Mouse (Mus musculus) cerebellum, postnatal 25 days (tissue): ENCODE measurements around the gene Casp8.
"Not testable (repeated sequence)": the region's sequence is repeated elsewhere in the genome, so short reads cannot be mapped to it uniquely, and the experiment has no call there.

Experiments used
- DNase-seq, 2 experiments: peaks; one replicate each; pipeline ENCODE4 v3.0.0; 2021; ENCODE audit warnings: mixed read lengths in 2 of 2

Casp8 gene

GRCm38 (mm10) chr1:58795291-58796058, at the start of gene Casp8:
Gene Casp8 (plus strand): TSS chr1:58795374.
- peak; percentile 8 to 25 for DNase-seq

DNA sequence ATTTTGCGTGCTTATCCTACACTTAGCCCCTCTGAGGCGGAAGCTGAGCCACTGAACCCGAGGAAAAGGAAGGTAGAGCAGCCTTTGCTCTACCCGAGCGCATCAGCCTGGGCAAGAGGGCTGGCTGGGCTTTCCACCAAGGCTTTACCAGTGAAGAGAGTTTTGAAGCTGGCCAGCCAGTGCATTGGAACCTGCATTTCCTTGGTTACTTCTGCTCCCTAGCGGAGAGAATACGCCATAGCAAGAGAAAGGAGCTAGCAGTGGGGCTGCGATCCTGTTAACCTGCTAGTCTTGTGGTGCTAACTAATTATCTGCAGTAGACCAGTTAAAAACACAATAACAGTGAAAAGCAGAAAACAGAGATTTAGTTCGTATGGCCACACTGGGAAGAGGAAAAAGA, 48.3 kb upstream of the Casp8 start:
- DNase-seq, result peak; percentile 70 to 79

- DNase-seq, result no peak
Measured at GRCm38 (mm10) chr1:58759451-58759850, 35.7 kb upstream of the Casp8 start.

DNA sequence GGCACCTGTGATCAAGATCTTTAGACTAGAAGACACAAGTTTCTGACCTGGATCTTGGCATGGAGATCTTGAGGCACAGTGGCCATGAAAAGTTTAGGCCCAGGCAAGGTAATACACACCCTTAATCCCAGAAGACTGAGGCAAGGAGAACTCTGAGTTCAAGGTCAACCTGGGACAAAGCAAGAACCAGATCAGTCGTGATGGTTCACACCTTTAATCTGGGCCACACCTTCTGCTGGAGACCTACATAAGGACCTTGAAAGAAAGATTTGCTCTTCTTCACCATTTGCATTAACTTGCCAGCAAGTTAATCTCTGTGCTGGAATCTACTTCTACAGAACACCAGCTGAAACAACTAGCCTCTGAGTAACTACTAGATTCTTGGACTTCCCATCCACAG, 34.6 kb upstream of the Casp8 start:
- no peak for DNase-seq

GRCm38 (mm10) chr1:58761391-58762275, 33.5 kb upstream of the Casp8 start:
- not testable (repeated sequence) for DNase-seq

DNA sequence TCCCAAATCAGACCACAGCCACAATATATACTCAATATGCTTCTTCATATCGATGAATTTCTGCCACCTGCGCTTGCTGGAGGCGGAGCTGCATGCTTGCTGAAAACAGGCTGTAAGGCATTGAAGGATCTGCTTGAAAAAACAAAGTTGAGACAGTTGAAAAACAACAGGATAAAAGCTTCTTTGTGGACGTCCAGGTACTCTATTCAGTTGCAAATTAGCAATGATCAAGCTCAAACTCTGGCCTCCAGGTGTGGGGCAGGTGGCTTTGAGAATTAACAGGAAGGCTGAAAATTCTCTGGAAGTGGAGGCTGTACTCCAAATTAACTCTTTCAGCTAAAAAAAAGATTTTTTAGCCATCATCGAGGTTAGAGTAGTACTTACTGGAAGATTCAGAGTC, 32.6 kb upstream of the Casp8 start:
- no peak for DNase-seq

- DNase-seq, result not testable (repeated sequence)
Measured at GRCm38 (mm10) chr1:58766446-58766845, 28.7 kb upstream of the Casp8 start.

DNA sequence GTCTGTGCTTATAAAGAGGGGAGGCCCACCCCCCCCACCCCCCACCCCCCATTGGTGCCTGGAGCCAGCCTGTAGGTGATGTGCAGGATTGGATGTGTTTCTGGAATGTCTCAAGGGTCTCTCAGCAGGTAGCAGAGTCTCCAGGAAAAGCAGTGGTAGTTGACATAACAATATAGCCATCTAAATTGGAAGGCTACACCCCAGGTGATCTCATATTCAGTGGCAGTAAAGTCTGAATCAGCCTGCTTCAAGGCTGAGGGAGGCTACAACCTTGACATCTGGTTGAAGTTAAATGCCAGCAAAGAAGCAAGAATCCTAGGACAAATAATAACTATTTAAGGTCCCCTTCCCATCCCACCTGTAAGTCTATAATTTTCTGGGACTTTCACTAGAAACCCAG, 26.0 kb upstream of the Casp8 start:
- DNase-seq, result no peak

DNA sequence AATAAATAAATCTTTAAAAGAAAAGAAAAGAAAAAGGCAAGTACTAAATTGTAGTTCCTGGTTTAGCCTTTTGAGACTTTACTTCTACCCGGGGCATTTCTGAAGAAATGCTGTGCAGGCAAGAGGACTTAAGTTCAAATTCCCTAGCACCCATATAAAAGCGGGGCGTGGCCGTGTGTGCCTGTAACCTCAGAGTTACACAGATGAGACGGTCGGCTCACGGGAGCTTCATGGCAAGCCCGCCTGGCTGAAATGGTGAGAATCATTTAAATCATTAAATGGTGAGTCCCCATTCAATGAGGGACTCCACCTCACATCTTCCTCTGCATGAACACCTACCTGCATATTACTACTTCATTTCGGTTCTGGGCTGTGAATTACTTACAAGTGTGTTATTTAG, 25.5 kb upstream of the Casp8 start:
- DNase-seq, result no peak

GRCm38 (mm10) chr1:58770111-58770720, 25.0 kb upstream of the Casp8 start:
- peak; percentile 22 to 63 for DNase-seq

- no peak for DNase-seq
Measured at GRCm38 (mm10) chr1:58772084-58772483, 23.1 kb upstream of the Casp8 start.

DNA sequence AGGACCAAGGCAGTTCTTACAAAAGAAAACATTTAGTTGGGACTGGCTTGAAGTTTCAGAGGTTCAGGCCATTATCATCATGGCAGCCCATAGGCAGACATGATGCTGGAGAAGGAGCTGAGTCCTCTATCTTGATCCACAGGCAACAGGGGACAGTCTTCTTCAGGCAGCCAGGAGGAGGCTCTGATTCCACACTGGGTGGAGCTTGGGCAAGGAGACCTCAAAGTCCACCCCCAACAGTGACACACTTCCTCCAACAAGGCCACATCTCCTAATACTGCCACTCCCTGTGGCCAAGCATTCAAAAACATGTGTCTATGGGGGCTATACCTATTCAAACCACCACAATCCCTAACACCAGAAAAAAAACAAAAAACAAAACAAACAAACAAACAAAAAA, 21.9 kb upstream of the Casp8 start:
- no peak for DNase-seq

DNA sequence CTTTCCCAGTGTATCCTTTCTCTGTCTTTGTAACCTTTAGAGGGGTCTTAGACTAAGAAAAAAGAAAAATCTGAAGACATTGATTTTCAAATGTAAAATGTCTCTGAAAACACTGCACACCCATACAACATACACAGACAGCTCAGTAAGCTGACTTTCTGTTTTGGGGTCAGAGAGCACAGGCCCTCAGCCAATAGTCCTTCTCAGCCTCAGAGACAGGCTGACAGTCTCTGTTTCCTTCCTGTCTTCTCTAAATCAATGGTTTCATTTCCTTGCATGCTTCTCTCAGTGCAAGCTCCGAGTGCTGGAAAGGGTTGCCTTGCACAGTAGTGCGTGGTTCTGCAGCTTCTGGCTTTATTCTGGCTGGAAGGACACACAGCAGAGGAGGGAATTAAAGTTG, 21.3 kb upstream of the Casp8 start:
- no peak for DNase-seq

DNA sequence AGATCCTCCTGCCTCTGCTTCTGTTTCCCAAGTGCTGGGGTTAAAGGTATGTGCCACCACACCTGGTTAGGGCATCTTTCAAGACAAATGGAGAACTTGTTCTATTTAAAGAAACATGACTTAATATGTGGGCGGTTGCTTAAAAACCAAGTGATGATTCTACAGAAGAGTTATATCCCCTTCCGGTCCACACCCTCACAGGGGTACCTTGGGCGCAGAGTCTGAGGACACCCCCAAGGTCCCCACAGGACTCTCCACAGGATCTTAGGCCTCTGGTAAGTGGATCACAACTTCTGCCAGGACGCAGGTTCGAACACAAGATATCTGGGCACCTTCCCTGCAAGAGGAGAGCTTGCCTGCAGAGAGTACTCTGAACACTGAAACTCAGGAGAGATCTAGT, 19.8 kb upstream of the Casp8 start:
- DNase-seq, result no peak

- DNase-seq, result no peak
Measured at GRCm38 (mm10) chr1:58777583-58777982, 17.6 kb upstream of the Casp8 start.

- no peak for DNase-seq
Measured at GRCm38 (mm10) chr1:58778226-58778625, 16.9 kb upstream of the Casp8 start.

DNA sequence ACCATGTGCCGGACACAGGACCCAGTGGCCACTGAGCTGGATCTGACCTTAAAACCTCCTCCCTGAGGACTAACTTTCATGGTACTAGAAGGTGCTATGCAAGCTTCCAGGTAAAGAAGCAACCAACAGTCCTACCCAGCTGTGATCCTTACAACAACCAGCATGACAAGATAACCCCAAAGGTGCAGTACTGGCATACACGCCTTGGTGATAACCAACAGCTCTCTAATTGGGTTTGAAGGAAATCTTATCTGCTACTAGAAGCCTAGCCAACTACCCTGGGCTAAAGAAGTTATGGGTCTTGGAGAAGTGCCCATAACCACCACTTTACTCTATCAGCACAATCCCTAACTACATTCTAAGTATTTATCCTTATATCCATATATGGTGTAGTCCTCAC, 8.9 kb upstream of the Casp8 start:
- no peak for DNase-seq

DNA sequence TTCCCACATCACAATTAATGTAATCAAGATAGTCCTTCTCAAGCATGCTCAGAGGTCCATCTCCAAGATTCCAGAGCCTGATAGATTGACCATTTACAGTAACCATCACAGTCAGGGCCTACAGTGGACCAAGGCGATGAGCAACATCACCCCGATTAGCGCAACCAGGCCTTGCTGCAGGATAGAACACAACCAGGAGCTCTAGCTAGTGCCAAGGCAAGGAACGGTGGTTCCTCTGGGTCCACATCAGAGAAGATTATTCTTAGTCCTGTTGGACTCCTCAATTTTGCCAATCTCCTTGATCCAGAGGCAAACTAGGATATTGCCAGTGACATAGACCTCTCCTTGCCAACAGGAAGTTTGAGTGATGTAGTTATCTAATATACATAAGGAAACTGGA, 6.8 kb upstream of the Casp8 start:
- no peak for DNase-seq

DNA sequence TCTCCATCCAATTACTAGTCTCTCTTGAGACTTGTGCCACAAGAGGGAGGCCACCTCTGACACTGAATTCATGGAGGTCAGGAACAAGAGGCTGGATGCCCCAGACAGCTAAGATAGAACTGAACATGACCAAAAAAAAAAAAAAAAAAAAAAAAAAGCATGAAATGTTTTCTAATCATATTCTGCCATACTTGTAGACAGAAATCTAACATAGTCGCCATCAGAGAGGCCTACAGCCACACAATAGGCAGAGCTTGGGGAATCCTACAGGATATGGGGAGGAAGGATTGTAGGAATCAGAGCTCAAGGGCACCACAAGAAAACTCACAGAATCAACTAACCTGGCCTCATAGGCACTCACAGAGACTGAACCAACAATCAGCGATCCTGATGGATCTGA, 469 bp upstream of the Casp8 start:
- DNase-seq, result no peak

DNA sequence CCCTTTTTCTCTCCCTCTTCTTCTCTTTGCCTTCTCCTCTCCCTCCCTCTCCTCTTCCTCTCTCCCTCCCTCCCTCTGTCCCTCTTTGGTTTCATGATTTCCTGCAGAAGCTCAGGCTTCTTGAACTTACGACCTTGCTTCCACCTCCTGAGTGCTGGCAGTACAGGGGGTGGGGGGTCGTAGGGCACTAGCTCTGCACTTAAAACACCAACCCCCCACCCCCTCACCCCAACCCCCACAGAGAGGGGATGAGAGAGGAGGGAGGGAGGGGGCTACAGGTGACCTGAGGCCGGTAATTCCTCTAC, 837 bp downstream of the Casp8 start:
- no peak for DNase-seq

DNA sequence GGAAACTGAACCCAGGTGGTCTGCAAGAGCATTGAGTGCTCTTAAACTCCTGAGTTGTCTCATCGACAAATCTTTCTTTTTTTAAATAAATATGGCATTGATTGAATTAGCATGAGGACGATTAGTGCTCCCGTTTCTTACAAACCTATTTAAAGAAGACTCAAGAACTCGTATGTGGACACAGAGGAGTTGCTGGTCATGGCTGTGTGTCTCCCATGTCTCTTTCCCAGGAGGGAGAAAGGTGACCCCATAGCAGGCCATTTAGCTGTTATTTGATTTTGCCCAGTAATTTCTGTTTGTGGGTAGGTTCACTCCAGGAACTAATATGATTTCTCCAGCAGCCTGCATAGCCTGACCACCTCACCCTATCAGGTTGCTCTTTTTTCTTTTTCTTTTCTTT, 1.7 kb downstream of the Casp8 start:
- DNase-seq, result no peak

GRCm38 (mm10) chr1:58797370-58797769, 2.2 kb downstream of the Casp8 start:
- DNase-seq, result no peak

DNA sequence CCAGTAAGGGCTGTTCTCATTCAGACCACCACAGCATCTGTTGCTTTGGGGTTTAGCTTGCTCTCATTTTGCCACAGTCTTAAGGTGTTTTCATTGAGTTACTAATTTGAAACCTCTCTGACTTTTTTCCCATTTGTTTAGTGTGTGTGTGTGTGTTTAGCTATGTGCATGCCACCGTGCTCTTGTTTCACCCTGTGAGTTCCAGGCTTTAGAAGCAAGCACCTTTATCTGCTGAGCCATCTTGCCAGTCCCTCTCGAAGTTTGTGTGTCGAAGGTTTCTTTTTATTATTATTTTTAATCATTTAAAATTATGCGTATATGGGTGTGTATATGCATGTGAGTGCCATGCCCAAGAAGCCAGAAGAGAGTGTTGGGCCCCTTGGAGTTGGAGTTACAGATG, 3.7 kb downstream of the Casp8 start:
- no peak for DNase-seq

DNA sequence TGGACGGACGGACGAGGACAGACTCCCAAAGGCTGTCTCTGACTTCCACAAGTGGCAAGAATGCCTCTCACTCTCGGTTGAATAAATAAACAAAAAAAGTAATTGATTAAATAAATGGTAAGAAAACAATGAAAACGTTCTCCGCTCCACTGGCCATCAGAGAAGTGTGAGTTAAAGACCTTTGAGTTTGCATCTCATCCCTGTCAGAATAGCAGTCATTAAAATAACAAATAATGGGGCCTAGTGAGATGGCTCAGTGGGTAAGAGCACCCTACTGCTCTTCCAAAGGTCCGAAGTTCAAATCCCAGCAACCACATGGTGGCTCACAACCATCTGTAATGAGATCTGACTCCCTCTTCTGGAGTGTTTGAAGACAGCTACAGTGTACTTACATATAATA, 5.5 kb downstream of the Casp8 start:
- not testable (repeated sequence) for DNase-seq
